Mouse (Mus musculus) forebrain, postnatal 0 days (tissue): ENCODE data around the gene Gal3st3. TPM values are rescaled to one million over a fixed set of nuclear protein-coding genes. Genes with fewer than 3 reads are reported as not detected.

Experiments used
- ATAC-seq: fragments of 200-750 bp; cut with Nextera tagmentation; 2 replicates; pipeline ENCODE4 v1.8.0; 2017; ENCODE audit warnings: mild to moderate bottlenecking, moderate library complexity
- DNase-seq: peaks from one replicate; pipeline ENCODE4 v3.0.0-alpha.2; 2015
- H3K27ac ChIP-seq: fragments of 300-500 bp; sonication (generic); 2 replicates; pipeline ENCODE4 v1.5.1; 2014; ENCODE audit warnings: low read depth, mild to moderate bottlenecking, antibody characterized with exemption, low read length, moderate library complexity, mixed read lengths
- H3K27me3 ChIP-seq: fragments of 300-500 bp; sonication (generic); 2 replicates; pipeline ENCODE4 v1.6.1; 2014; ENCODE audit warnings: mild to moderate bottlenecking, low read length, mixed read lengths; ENCODE audit not compliant: insufficient read depth
- H3K36me3 ChIP-seq: fragments of 300-500 bp; sonication (generic); 2 replicates; pipeline ENCODE4 v1.6.1; 2014; ENCODE audit warnings: mild to moderate bottlenecking, moderate library complexity; ENCODE audit not compliant: insufficient read depth
- H3K4me1 ChIP-seq: fragments of 300-500 bp; sonication (generic); 2 replicates; pipeline ENCODE4 v1.6.1; 2014; ENCODE audit warnings: antibody characterized with exemption; ENCODE audit not compliant: insufficient read depth
- H3K4me2 ChIP-seq: fragments of 300-500 bp; sonication (generic); 2 replicates; pipeline ENCODE4 v1.6.1; 2014; ENCODE audit warnings: low read depth, mild to moderate bottlenecking, moderate library complexity
- H3K4me3 ChIP-seq: fragments of 300-500 bp; sonication (generic); 2 replicates; pipeline ENCODE4 v1.5.1; 2014; ENCODE audit warnings: low read depth, low read length, mixed read lengths
- H3K9ac ChIP-seq: fragments of 300-500 bp; sonication (generic); 2 replicates; pipeline ENCODE4 v1.6.1; 2014; ENCODE audit warnings: mild to moderate bottlenecking
- H3K9me3 ChIP-seq: fragments of 300-500 bp; sonication (generic); 2 replicates; pipeline ENCODE4 v1.6.1; 2016; ENCODE audit warnings: low read length
- CTCF ChIP-seq: sonication (generic); IDR thresholded peaks from 2 replicates; pipeline ENCODE4 v1.5.1; 2016; ENCODE audit warnings: antibody characterized with exemption, control low read depth, low read depth
- WGBS: fragments of 180-500 bp; shearing (Covaris S2); extraction: QIAGEN DNeasy Blood & Tissue Kit; methylation state at CpG from one replicate; pipeline ENCODE4 v1.1.7; 2014; 5-methylcytosine and 5-hydroxymethylcytosine counted together
- polyA plus RNA-seq: library from polyadenylated mRNA; unstranded; fragments of >200 nt; fragmentation: Nextera tagmentation; extraction: Ambion mirVana; gene quantifications from 2 replicates; pipeline ENCODE4 v1.2.1, GENCODE M21; 2015
- total RNA-seq: library from RNA; depleted of rRNA; stranded (reverse); fragments of >200 nt; gene quantifications from 2 replicates; pipeline ENCODE4 v1.2.3, GENCODE M21; 2014; rRNA removed

Gal3st3 gene
- total RNA-seq = 14.8 and 19.4 TPM in 2 replicates
- polyA plus RNA-seq = 46.9 and 50.4 TPM in 2 replicates

- 5% methylated on average over 30 of the region's 32 CpGs for WGBS
- Histone ChIP-seq H3K36me3 (peaks cover 9% of the 10 kb centered on the region), H3K9me3 (no peaks in the 10 kb centered on the region), H3K4me3 (peak within 1 kb of the TSS; percentile 66), H3K4me1 (peaks cover 23% of the 10 kb centered on the region), H3K4me2 (peak within 1 kb of the TSS; percentile 68), H3K27me3 (no peaks in the 10 kb centered on the region), H3K9ac (peak within 1 kb of the TSS; percentile 88), H3K27ac (peak within 1 kb of the TSS; percentile 81)
- DNase-seq (peak; percentile 79), ATAC-seq (peak; percentile 59)
- no peak for TF ChIP-seq CTCF
Observed at GRCm38 (mm10) chr19:5297903-5298800, at the start of gene Gal3st3. Gene Gal3st3 (plus strand): TSS chr19:5298331.

- H3K36me3 ChIP-seq = no peaks in the 10 kb centered on the region
- H3K4me1 ChIP-seq = no peaks in the 10 kb centered on the region
- no peak overlapping the region for H3K27ac ChIP-seq
- 57% methylated on average over 3 of the region's 3 CpGs for WGBS
- no peaks in the 10 kb centered on the region for H3K9me3 ChIP-seq
- no peak overlapping the region for H3K9ac ChIP-seq
- H3K4me2 ChIP-seq = no peak overlapping the region
- DNase-seq (no peak), ATAC-seq (no peak)
- H3K4me3 ChIP-seq = no peak overlapping the region
- H3K27me3 ChIP-seq = no peaks in the 10 kb centered on the region
- TF ChIP-seq CTCF = no peak
Observed at GRCm38 (mm10) chr19:5257140-5257539, 41.0 kb upstream of the Gal3st3 start.

- WGBS = 96% methylated on average over 5 of the region's 5 CpGs
- Histone ChIP-seq H3K27me3 (no peaks in the 10 kb centered on the region), H3K4me1 (peaks cover 8% of the 10 kb centered on the region), H3K4me2 (no peak overlapping the region), H3K36me3 (no peaks in the 10 kb centered on the region), H3K9ac (no peak overlapping the region), H3K4me3 (no peak overlapping the region), H3K9me3 (no peaks in the 10 kb centered on the region), H3K27ac (no peak overlapping the region)
- DNase-seq = no peak
- ATAC-seq = no peak
- no peak for TF ChIP-seq CTCF
Observed at GRCm38 (mm10) chr19:5267015-5267414, 31.1 kb upstream of the Gal3st3 start.

GRCm38 (mm10) chr19:5268017-5268416, 30.1 kb upstream of the Gal3st3 start:
- Histone ChIP-seq H3K9ac (no peak overlapping the region), H3K4me1 (peaks cover 9% of the 10 kb centered on the region), H3K4me2 (no peak overlapping the region), H3K36me3 (no peaks in the 10 kb centered on the region), H3K9me3 (no peaks in the 10 kb centered on the region), H3K4me3 (no peak overlapping the region), H3K27me3 (no peaks in the 10 kb centered on the region), H3K27ac (no peak overlapping the region)
- ATAC-seq (no peak), DNase-seq (no peak)
- TF ChIP-seq CTCF = no peak

- no peaks in the 10 kb centered on the region for H3K9me3 ChIP-seq
- H3K27ac ChIP-seq = no peak overlapping the region
- no peak overlapping the region for H3K4me2 ChIP-seq
- H3K4me1 ChIP-seq = peaks cover 9% of the 10 kb centered on the region
- H3K36me3 ChIP-seq = peaks cover under 1% of the 10 kb centered on the region; the same call in 1 of the 2 replicates
- WGBS = 89% methylated on average over 3 of the region's 3 CpGs
- H3K27me3 ChIP-seq = no peaks in the 10 kb centered on the region
- ATAC-seq (no peak), DNase-seq (no peak)
- no peak for TF ChIP-seq CTCF
- no peak overlapping the region for H3K9ac ChIP-seq
- no peak overlapping the region for H3K4me3 ChIP-seq
Observed at GRCm38 (mm10) chr19:5268875-5269274, 29.3 kb upstream of the Gal3st3 start.

GRCm38 (mm10) chr19:5269392-5269791, 28.7 kb upstream of the Gal3st3 start:
- Histone ChIP-seq H3K27ac (no peak overlapping the region), H3K4me1 (peaks cover 9% of the 10 kb centered on the region), H3K4me3 (no peak overlapping the region), H3K4me2 (no peak overlapping the region), H3K9ac (no peak overlapping the region), H3K27me3 (no peaks in the 10 kb centered on the region), H3K9me3 (no peaks in the 10 kb centered on the region), H3K36me3 (peaks cover 6% of the 10 kb centered on the region)
- TF ChIP-seq CTCF = no peak
- ATAC-seq = no peak
- 85% methylated on average over 5 of the region's 5 CpGs for WGBS
- no peak for DNase-seq

- peak overlapping the region; percentile 90 for H3K4me3 ChIP-seq
- no peaks in the 10 kb centered on the region for H3K27me3 ChIP-seq
Observed at GRCm38 (mm10) chr19:5271430-5271829, 26.7 kb upstream of the Gal3st3 start.

More at GRCm38 (mm10) chr19:5271430-5271829, 26.7 kb upstream of the Gal3st3 start:
- no peak for TF ChIP-seq CTCF
- Histone ChIP-seq H3K4me1 (peaks cover 9% of the 10 kb centered on the region), H3K4me2 (peak overlapping the region; percentile 93), H3K9ac (0 out of 2 replicates have a peak overlapping the region, but pooled peaks have one; percentile 96), H3K9me3 (no peaks in the 10 kb centered on the region), H3K36me3 (peaks cover 17% of the 10 kb centered on the region), H3K27ac (no peak overlapping the region)
- DNase-seq (no peak), ATAC-seq (no peak)
- WGBS = 29% methylated on average over 1 of the region's 1 CpGs
